In the genomic region with DNA sequence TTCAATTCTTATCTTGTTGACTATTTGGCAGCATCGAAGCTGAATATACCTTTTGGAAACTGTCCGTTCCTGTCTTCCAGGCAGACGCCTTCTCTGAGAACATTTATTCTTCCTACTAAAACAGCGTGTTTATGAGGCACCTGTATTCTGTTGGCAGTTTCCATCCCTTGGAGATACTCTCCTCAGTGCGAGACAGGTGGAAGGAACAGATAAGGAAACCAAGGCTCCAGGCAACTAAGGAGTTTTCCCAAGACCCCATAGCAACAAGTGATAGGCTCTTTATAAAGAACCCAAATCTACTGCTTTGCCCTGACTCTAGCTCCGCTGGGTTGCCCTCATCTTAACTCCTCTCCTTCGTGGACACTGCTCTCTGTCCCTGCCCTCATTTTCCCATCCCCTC, we compare ENCODE assay signal across 29 mouse cellular contexts. TPM values are rescaled to one million over a fixed set of nuclear protein-coding genes. Genes with fewer than 3 reads are reported as not detected.
DNase-seq lines count a peak whose midpoint lies in the region; ATAC-seq and TF ChIP-seq lines count a peak whose summit lies in the region.
"Had no signal": no experiment of that assay in that cellular context is flagged by ENCODE, and none has a peak within 500 bp of the region (broad histone marks: within the 10 kb centered on the region; RNA-seq: fewer than 3 reads in every experiment).

No protein-coding gene starts in this region.

- no peak overlapping the region for H3K9ac ChIP-seq in hindbrain, postnatal 0 days (replicated peaks; ENCODE audit: low read length)
- H3K9ac ChIP-seq in liver, embryonic 13.5 days: no peak overlapping the region
- H3K9ac ChIP-seq: forebrain, postnatal 0 days; heart, embryonic 15.5 days; hindbrain, embryonic 12.5 days; limb, embryonic 12.5 days; stomach, embryonic 15.5 days had no signal

- H3K9me3 ChIP-seq in hindbrain, embryonic 10.5 days: no peaks in the 10 kb centered on the region
- H3K9me3 ChIP-seq in hindbrain, postnatal 0 days (ENCODE audit: low read length): no peaks in the 10 kb centered on the region
- no peaks in the 10 kb centered on the region for H3K9me3 ChIP-seq in liver, embryonic 13.5 days (replicated peaks)
- H3K9me3 ChIP-seq: heart, embryonic 10.5 days; heart, embryonic 15.5 days; hindbrain, embryonic 12.5 days; limb, embryonic 12.5 days; stomach, embryonic 15.5 days had no signal

- no peak overlapping the region for H3K4me3 ChIP-seq in hindbrain, embryonic 10.5 days
- no peak overlapping the region for H3K4me3 ChIP-seq in hindbrain, postnatal 0 days (ENCODE audit: low read length)
- no peak overlapping the region for H3K4me3 ChIP-seq in testis, adult 2 months (ENCODE audit: control insufficient read depth, low read depth, low read length)
- no peak overlapping the region for H3K4me3 ChIP-seq in liver, embryonic 13.5 days (replicated peaks)
- H3K4me3 ChIP-seq: heart, embryonic 10.5 days; heart, embryonic 15.5 days; hindbrain, embryonic 12.5 days; left cerebral cortex, adult 2 months; limb, embryonic 12.5 days; stomach, embryonic 15.5 days had no signal

- TF ChIP-seq POLR2A in testis, adult 2 months (IDR thresholded peaks at IDR 0.05; ENCODE audit: control insufficient read depth, low read depth, low read length): no peak

- no peak for ATAC-seq in hindbrain, postnatal 0 days
- peak; percentile 87 for ATAC-seq in liver, embryonic 13.5 days (ENCODE audit: low read depth)
- peak; percentile 54; the same call in 1 of the 2 replicates for ATAC-seq in megakaryocyte-erythroid progenitor cell, adult 5-6 weeks (replicated peaks; ENCODE audit: low FRiP score, low TSS enrichment, poor library complexity, severe bottlenecking)
- ATAC-seq: intestine, embryonic 16.5 days; lung, postnatal 0 days; midbrain, embryonic 16.5 days had no signal

- H3K27me3 ChIP-seq in hindbrain, embryonic 10.5 days (ENCODE audit: insufficient read depth, poor library complexity, severe bottlenecking): no peaks in the 10 kb centered on the region
- H3K27me3 ChIP-seq in hindbrain, postnatal 0 days (ENCODE audit: insufficient read depth, low read length): no peaks in the 10 kb centered on the region
- H3K27me3 ChIP-seq in testis, adult 2 months (ENCODE audit: control insufficient read depth, insufficient read depth, low read length): no peaks in the 10 kb centered on the region
- H3K27me3 ChIP-seq in liver, embryonic 13.5 days: no peaks in the 10 kb centered on the region
- H3K27me3 ChIP-seq: heart, embryonic 15.5 days; hindbrain, embryonic 12.5 days; stomach, embryonic 15.5 days had no signal

- TF ChIP-seq CTCF in hindbrain, postnatal 0 days (IDR thresholded peaks at IDR 0.05; ENCODE audit: low read depth): no peak
- no peak for TF ChIP-seq CTCF in testis, adult 2 months (IDR thresholded peaks at IDR 0.05; ENCODE audit: control insufficient read depth, insufficient read depth, insufficient replicate concordance, low read depth, low read length)

- H3K36me3 ChIP-seq in hindbrain, embryonic 10.5 days: no peaks in the 10 kb centered on the region
- H3K36me3 ChIP-seq in hindbrain, postnatal 0 days (ENCODE audit: insufficient read depth, low read length): no peaks in the 10 kb centered on the region
- no peaks in the 10 kb centered on the region; the same call in 1 of the 2 replicates for H3K36me3 ChIP-seq in testis, adult 2 months (ENCODE audit: control insufficient read depth, insufficient read depth, low read length)
- no peaks in the 10 kb centered on the region for H3K36me3 ChIP-seq in liver, embryonic 13.5 days
- H3K36me3 ChIP-seq: heart, embryonic 10.5 days; heart, embryonic 15.5 days; hindbrain, embryonic 12.5 days; limb, embryonic 12.5 days; stomach, embryonic 15.5 days had no signal

- H3K27ac ChIP-seq in hindbrain, embryonic 10.5 days: peak overlapping the region; percentile 83
- H3K27ac ChIP-seq in hindbrain, postnatal 0 days: no peak overlapping the region
- H3K27ac ChIP-seq in testis, adult 2 months (ENCODE audit: control insufficient read depth, insufficient read depth, low read depth, low read length): peak overlapping the region; percentile 58
- peak overlapping the region; percentile 24; the same call in 1 of the 2 replicates for H3K27ac ChIP-seq in liver, embryonic 13.5 days
- H3K27ac ChIP-seq: heart, embryonic 10.5 days; heart, embryonic 15.5 days; hindbrain, embryonic 12.5 days; left cerebral cortex, adult 2 months; limb, embryonic 12.5 days; stomach, embryonic 15.5 days had no signal

- no peak overlapping the region for H3K4me2 ChIP-seq in hindbrain, postnatal 0 days (ENCODE audit: low read depth, low read length)
- peak overlapping the region; percentile 24 for H3K4me2 ChIP-seq in liver, embryonic 13.5 days
- H3K4me2 ChIP-seq: heart, embryonic 15.5 days; hindbrain, embryonic 12.5 days; limb, embryonic 12.5 days; stomach, embryonic 15.5 days had no signal

- 70% methylated on average over 7 of the region's 7 CpGs for WGBS in hindbrain, embryonic 10.5 days
- WGBS in hindbrain, postnatal 0 days: 65% methylated on average over 7 of the region's 7 CpGs
- 36% methylated on average over 7 of the region's 7 CpGs for WGBS in liver, embryonic 13.5 days (ENCODE audit: insufficient replicate concordance)

- DNase-seq in hindbrain, embryonic 10.5 days (ENCODE audit: low spot score): no peak
- DNase-seq in hindbrain, postnatal 0 days (ENCODE audit: low spot score): no peak
- DNase-seq in testis, postnatal 14 days (ENCODE audit: low spot score): no peak
- no peak for DNase-seq in liver, embryonic 13.5 days
- no peak for DNase-seq in adipocyte (ENCODE audit: low spot score)
- DNase-seq in cerebellum, postnatal 4 days (ENCODE audit: low spot score in 2 of 2): no peak
- DNase-seq: adrenal gland, adult 2 months; cerebellum, adult 11-12 months; forebrain, postnatal 0 days; gastrocnemius, postnatal 10 days; kidney, postnatal 14 days; lung, adult 18-20 months; lung, postnatal 4 days; right cerebral cortex, postnatal 25 days; thymus, adult 18-20 months; thymus, postnatal 25 days had no signal

- peaks cover 26% of the 10 kb centered on the region for H3K4me1 ChIP-seq in hindbrain, embryonic 10.5 days (replicated peaks)
- no peaks in the 10 kb centered on the region for H3K4me1 ChIP-seq in hindbrain, postnatal 0 days (ENCODE audit: insufficient read depth, low read length)
- no peaks in the 10 kb centered on the region for H3K4me1 ChIP-seq in testis, adult 2 months (ENCODE audit: control insufficient read depth, insufficient read depth, low read length)
- peaks cover 17% of the 10 kb centered on the region for H3K4me1 ChIP-seq in liver, embryonic 13.5 days (replicated peaks)
- H3K4me1 ChIP-seq: heart, embryonic 10.5 days; heart, embryonic 15.5 days; limb, embryonic 12.5 days; stomach, embryonic 15.5 days had no signal

RNA-seq across cellular contexts. Expression of gene Enho, which starts 8.5 kb away (rescaled TPM):
- polyA plus RNA-seq in hindbrain, embryonic 10.5 days (2016; fragmentation: Nextera tagmentation; extraction: Ambion mirVana): 27.3 and 50.9 TPM in 2 replicates
- total RNA-seq in hindbrain, postnatal 0 days (2014; rRNA removed): 179 and 205 TPM in 2 replicates
- 139 and 141 TPM in 2 replicates for polyA plus RNA-seq in hindbrain, postnatal 0 days (2015; fragmentation: Nextera tagmentation; extraction: Ambion mirVana)
- 3.7 and 4.2 TPM in 2 replicates for polyA plus RNA-seq in testis, adult 2 months (2012; rRNA removed)
- 1.2 and 1.5 TPM in 2 replicates for polyA plus RNA-seq in liver, embryonic 13.5 days (2015; fragmentation: Nextera tagmentation; extraction: Ambion mirVana)
- total RNA-seq in megakaryocyte-erythroid progenitor cell, adult 5-6 weeks (2014; fragmentation: Nextera tagmentation): not detected in 2 replicates
- total RNA-seq in megakaryocyte-erythroid progenitor cell, adult 5-6 weeks (2017): not detected in 2 replicates
- total RNA-seq: common myeloid progenitor, adult 5-6 weeks; neutrophil, adult 5-6 weeks had no signal

RNA-seq across cellular contexts. Expression of gene Cntfr, which starts 48.3 kb away (rescaled TPM):
- polyA plus RNA-seq in hindbrain, embryonic 10.5 days (2016; fragmentation: Nextera tagmentation; extraction: Ambion mirVana): 29.7 and 51.6 TPM in 2 replicates
- 59.3 and 61.9 TPM in 2 replicates for total RNA-seq in hindbrain, postnatal 0 days (2014; rRNA removed)
- 18.5 and 22.1 TPM in 2 replicates for polyA plus RNA-seq in hindbrain, postnatal 0 days (2015; fragmentation: Nextera tagmentation; extraction: Ambion mirVana)
- polyA plus RNA-seq in testis, adult 2 months (2012; rRNA removed): 3.7 and 4.0 TPM in 2 replicates
- 0.38 and 0.62 TPM in 2 replicates for polyA plus RNA-seq in liver, embryonic 13.5 days (2015; fragmentation: Nextera tagmentation; extraction: Ambion mirVana)
- total RNA-seq in megakaryocyte-erythroid progenitor cell, adult 5-6 weeks (2014; fragmentation: Nextera tagmentation): not detected in 2 replicates
- total RNA-seq in megakaryocyte-erythroid progenitor cell, adult 5-6 weeks (2017): not detected in 2 replicates
- total RNA-seq: common myeloid progenitor, adult 5-6 weeks; neutrophil, adult 5-6 weeks had no signal

RNA-seq across cellular contexts. Expression of gene Il11ra1, which starts 51.2 kb away (rescaled TPM):
- polyA plus RNA-seq in hindbrain, embryonic 10.5 days (2016; fragmentation: Nextera tagmentation; extraction: Ambion mirVana): 84.3 and 91.4 TPM in 2 replicates
- 24.4 and 41.9 TPM in 2 replicates for total RNA-seq in hindbrain, postnatal 0 days (2014; rRNA removed)
- 47.4 and 49.8 TPM in 2 replicates for polyA plus RNA-seq in hindbrain, postnatal 0 days (2015; fragmentation: Nextera tagmentation; extraction: Ambion mirVana)
- 10.7 and 11.0 TPM in 2 replicates for polyA plus RNA-seq in testis, adult 2 months (2012; rRNA removed)
- polyA plus RNA-seq in liver, embryonic 13.5 days (2015; fragmentation: Nextera tagmentation; extraction: Ambion mirVana): 32.7 and 35.8 TPM in 2 replicates
- total RNA-seq in megakaryocyte-erythroid progenitor cell, adult 5-6 weeks (2014; fragmentation: Nextera tagmentation): 21.5 and 39.9 TPM in 2 replicates
- total RNA-seq in megakaryocyte-erythroid progenitor cell, adult 5-6 weeks (2017): 36.0 and 45.3 TPM in 2 replicates
